Mouse (Mus musculus): ENCODE results near the gene Nhlrc4.

Nhlrc4 gene

GRCm38 (mm10) chr17:25958771-25959494 is 14.2 kb upstream of the Nhlrc4 start:
- in situ Hi-C loops (cut with MboI; ENCODE audit: low sequenced_read_pairs): no loop called here

- in situ Hi-C loops (cut with MboI; ENCODE audit: low sequenced_read_pairs): no loop called here
Observed at GRCm38 (mm10) chr17:25957586-25958051, 12.9 kb upstream of the Nhlrc4 start.

GRCm38 (mm10) chr17:25956631-25957030 is 11.9 kb upstream of the Nhlrc4 start:
- in situ Hi-C loops (cut with MboI; ENCODE audit: low sequenced_read_pairs): no loop called here

- in situ Hi-C loops (cut with MboI; ENCODE audit: low sequenced_read_pairs): no loop called here
Observed at GRCm38 (mm10) chr17:25956201-25956600, 11.4 kb upstream of the Nhlrc4 start.

GRCm38 (mm10) chr17:25955736-25956135 is 11.0 kb upstream of the Nhlrc4 start:
- in situ Hi-C loops (cut with MboI; ENCODE audit: low sequenced_read_pairs): no loop called here

GRCm38 (mm10) chr17:25954671-25955070 is 9.9 kb upstream of the Nhlrc4 start:
- in situ Hi-C loops (cut with MboI; ENCODE audit: low sequenced_read_pairs): no loop called here

- in situ Hi-C loops (cut with MboI; ENCODE audit: low sequenced_read_pairs): no loop called here
Observed at GRCm38 (mm10) chr17:25953161-25953560, 8.4 kb upstream of the Nhlrc4 start.

- in situ Hi-C loops (cut with MboI; ENCODE audit: low sequenced_read_pairs): no loop called here
Observed at GRCm38 (mm10) chr17:25951803-25952623, 7.3 kb upstream of the Nhlrc4 start, which contains the start of gene A930017K11Rik. Gene A930017K11Rik, minus strand, starts transcription at chr17:25952565.

GRCm38 (mm10) chr17:25951225-25951802 is 6.6 kb upstream of the Nhlrc4 start:
- in situ Hi-C loops (cut with MboI; ENCODE audit: low sequenced_read_pairs): no loop called here

- in situ Hi-C loops (cut with MboI; ENCODE audit: low sequenced_read_pairs): no loop called here
Observed at GRCm38 (mm10) chr17:25950706-25951105, 5.9 kb upstream of the Nhlrc4 start.

- in situ Hi-C loops (cut with MboI; ENCODE audit: low sequenced_read_pairs): no loop called here
Observed at GRCm38 (mm10) chr17:25949981-25950380, 5.2 kb upstream of the Nhlrc4 start.

- in situ Hi-C loops (cut with MboI; ENCODE audit: low sequenced_read_pairs): no loop called here
Observed at GRCm38 (mm10) chr17:25948051-25948450, 3.3 kb upstream of the Nhlrc4 start.

- in situ Hi-C loops (cut with MboI; ENCODE audit: low sequenced_read_pairs): no loop called here
Observed at GRCm38 (mm10) chr17:25947576-25947975, 2.8 kb upstream of the Nhlrc4 start.

GRCm38 (mm10) chr17:25946891-25947290 is 2.1 kb upstream of the Nhlrc4 start:
- in situ Hi-C loops (cut with MboI; ENCODE audit: low sequenced_read_pairs): no loop called here

- in situ Hi-C loops (cut with MboI; ENCODE audit: low sequenced_read_pairs): no loop called here
Observed at GRCm38 (mm10) chr17:25946349-25946748, 1.6 kb upstream of the Nhlrc4 start.

- in situ Hi-C loops (cut with MboI; ENCODE audit: low sequenced_read_pairs): no loop called here
Observed at GRCm38 (mm10) chr17:25945517-25946155, 875 bp upstream of the Nhlrc4 start.

GRCm38 (mm10) chr17:25943769-25944168 is 992 bp downstream of the Nhlrc4 start:
- in situ Hi-C loops (cut with MboI; ENCODE audit: low sequenced_read_pairs): no loop called here

- in situ Hi-C loops (cut with MboI; ENCODE audit: low sequenced_read_pairs): no loop called here
Observed at GRCm38 (mm10) chr17:25943221-25943620, 1.5 kb downstream of the Nhlrc4 start.

- in situ Hi-C loops (cut with MboI; ENCODE audit: low sequenced_read_pairs): no loop called here
Observed at GRCm38 (mm10) chr17:25942597-25943151, 2.1 kb downstream of the Nhlrc4 start.

GRCm38 (mm10) chr17:25941511-25942241 is 3.1 kb downstream of the Nhlrc4 start:
- in situ Hi-C loops (cut with MboI; ENCODE audit: low sequenced_read_pairs): no loop called here
